Mouse (Mus musculus) hindbrain, embryonic 10.5 days (tissue): ENCODE results near the gene Ptpn1. TPM values are rescaled to one million over a fixed set of nuclear protein-coding genes. Genes with fewer than 3 reads are reported as not detected.

Experiments
- DNase-seq: peaks from one replicate; pipeline ENCODE4 v3.0.0-alpha.2; 2017; ENCODE audit warnings: low spot score
- H3K27ac ChIP-seq: fragments of 300-500 bp; sonication (generic); 2 replicates; pipeline ENCODE4 v1.5.1; 2016; ENCODE audit warnings: mild to moderate bottlenecking, moderate library complexity
- H3K27me3 ChIP-seq: fragments of 300-500 bp; sonication (generic); 2 replicates; pipeline ENCODE4 v1.6.1; 2016; ENCODE audit warnings: mild to moderate bottlenecking; ENCODE audit not compliant: poor library complexity, insufficient read depth, severe bottlenecking
- H3K36me3 ChIP-seq: fragments of 300-500 bp; sonication (generic); 2 replicates; pipeline ENCODE4 v1.6.1; 2016; ENCODE audit warnings: mild to moderate bottlenecking, moderate library complexity
- H3K4me1 ChIP-seq: fragments of 300-500 bp; sonication (generic); replicated peaks from 2 replicates; pipeline ENCODE4 v1.6.1; 2016; ENCODE audit warnings: mild to moderate bottlenecking
- H3K4me3 ChIP-seq: fragments of 300-500 bp; sonication (generic); 2 replicates; pipeline ENCODE4 v1.5.1; 2016; ENCODE audit warnings: mild to moderate bottlenecking, moderate library complexity
- H3K9me3 ChIP-seq: fragments of 300-500 bp; sonication (generic); 2 replicates; pipeline ENCODE4 v1.6.1; 2016; ENCODE audit warnings: mild to moderate bottlenecking, moderate library complexity
- WGBS: fragments of 180-500 bp; shearing (Covaris S2); methylation state at CpG from one replicate; pipeline ENCODE4 v1.1.7; 2016; 5-methylcytosine and 5-hydroxymethylcytosine counted together
- polyA plus RNA-seq: library from polyadenylated mRNA; unstranded; fragments of >200 nt; fragmentation: Nextera tagmentation; extraction: Ambion mirVana; gene quantifications from 2 replicates; pipeline ENCODE4 v1.2.1, GENCODE M21; 2016

Gene Ptpn1
- polyA plus RNA-seq, 1 experiment from 2014 or later, result 86.1 TPM

DNA sequence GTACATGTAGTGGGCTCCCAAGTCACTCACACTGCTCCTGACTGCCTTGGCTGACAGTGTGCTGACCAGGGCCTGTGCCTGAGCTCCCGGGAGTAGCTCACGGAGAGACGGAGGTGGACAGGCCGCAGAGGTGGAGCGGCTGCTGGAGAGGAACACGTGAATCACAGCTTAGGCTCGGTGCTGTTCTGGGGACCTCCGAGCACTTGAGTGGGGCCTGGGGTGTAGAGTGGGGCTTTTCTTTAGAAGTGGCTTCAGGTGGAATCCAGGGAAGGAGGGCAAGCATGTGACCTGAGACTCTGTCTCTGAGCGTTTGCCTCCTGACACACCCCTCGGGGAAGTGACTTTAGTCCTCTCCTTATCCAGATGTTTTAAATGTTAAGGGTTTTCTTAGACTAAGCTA is 22.0 kb downstream of the Ptpn1 start:
- Histone ChIP-seq H3K27ac (no peak overlapping the region), H3K36me3 (peaks cover 18% of the 10 kb centered on the region), H3K9me3 (no peaks in the 10 kb centered on the region), H3K4me1 (peaks cover 16% of the 10 kb centered on the region), H3K27me3 (no peaks in the 10 kb centered on the region), H3K4me3 (no peak overlapping the region)
- 91% methylated on average over 10 of the region's 10 CpGs for WGBS
- no peak for DNase-seq

DNA sequence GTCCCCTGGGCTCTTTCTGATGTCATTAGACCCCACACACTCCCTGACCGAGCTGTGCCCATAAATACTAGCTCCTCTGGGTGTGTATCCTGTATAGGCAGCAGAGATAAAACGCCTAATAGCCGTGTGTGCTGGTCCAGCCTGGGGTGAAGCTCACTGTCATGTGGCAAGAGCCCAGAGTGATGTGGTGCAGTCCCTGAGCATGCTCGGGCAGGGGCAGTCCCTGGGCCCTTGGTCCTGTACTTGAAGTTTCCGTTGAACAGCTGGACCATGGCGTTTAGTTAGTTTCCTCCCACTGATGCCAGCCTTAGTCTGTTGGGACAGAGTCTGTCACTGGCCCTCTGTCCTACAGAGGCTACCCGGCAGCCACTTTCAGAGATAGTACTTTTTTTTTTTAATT is 23.1 kb downstream of the Ptpn1 start:
- Histone ChIP-seq H3K9me3 (no peaks in the 10 kb centered on the region), H3K27ac (no peak overlapping the region), H3K4me1 (peaks cover 21% of the 10 kb centered on the region), H3K36me3 (peaks cover 19% of the 10 kb centered on the region), H3K27me3 (no peaks in the 10 kb centered on the region), H3K4me3 (no peak overlapping the region)
- 85% methylated on average over 7 of the region's 7 CpGs for WGBS
- DNase-seq, result no peak

DNA sequence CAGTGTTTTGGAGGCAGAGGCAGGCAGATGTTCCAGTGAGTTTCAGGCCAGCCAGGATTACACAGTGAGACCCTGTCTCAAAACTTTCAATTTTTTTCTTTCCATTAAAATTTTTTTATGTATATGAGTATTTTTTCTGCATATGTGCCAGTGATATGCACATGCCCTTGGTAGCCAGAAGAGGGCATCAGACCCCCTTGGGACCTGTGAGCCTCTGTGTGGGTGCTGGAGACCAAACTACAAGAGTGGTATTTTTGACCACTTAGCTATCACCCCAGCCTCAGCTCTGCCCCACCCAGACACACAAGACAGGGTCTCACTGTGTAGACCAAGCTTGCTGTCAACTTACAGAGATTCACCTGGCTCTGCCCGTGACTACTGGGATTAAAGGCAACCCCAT is 25.7 kb downstream of the Ptpn1 start:
- WGBS, result 90% methylated on average over 1 of the region's 1 CpGs

DNA sequence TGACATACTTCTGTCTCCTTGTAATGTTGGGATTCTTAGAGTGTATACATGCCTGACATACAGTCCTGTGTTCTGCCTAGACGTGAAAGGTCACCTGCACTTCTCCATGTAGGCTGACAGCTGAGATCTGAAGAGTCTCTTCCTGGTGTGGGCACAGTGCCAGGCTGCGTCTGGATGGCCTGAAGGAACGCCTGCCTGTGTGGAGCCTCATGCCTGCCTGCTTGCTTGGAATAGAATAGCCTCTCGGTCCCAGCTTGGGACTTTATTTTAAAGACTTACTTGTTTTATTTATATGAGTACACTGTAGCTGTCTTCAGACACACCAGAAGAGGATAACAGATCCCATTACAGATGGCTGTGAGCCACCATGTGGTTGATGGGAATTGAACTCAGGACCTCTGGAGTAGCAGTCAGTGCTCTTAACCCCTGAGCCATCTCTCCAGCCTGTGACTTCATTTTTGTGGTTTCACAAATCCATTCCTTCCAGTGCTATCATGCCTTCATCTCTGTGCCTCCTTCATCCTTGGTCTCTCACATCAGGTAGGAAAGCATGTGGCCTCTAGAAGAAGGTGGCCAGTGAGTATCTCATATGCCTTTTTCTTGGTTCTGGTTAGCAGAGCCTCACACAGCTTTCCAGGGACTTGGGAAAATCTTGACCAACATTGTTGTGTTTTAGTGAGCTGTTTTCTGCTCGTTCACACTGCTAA is 26.4 kb downstream of the Ptpn1 start:
- Histone ChIP-seq H3K9me3 (no peaks in the 10 kb centered on the region), H3K4me1 (peaks cover 24% of the 10 kb centered on the region), H3K4me3 (no peak overlapping the region), H3K27ac (no peak overlapping the region), H3K36me3 (peaks cover 18% of the 10 kb centered on the region), H3K27me3 (no peaks in the 10 kb centered on the region)
- 84% methylated on average over 5 of the region's 5 CpGs for WGBS
- no peak for DNase-seq

More for the DNA sequence above, 25.7 kb downstream of the Ptpn1 start:
- Histone ChIP-seq H3K9me3 (no peaks in the 10 kb centered on the region), H3K27me3 (no peaks in the 10 kb centered on the region), H3K4me3 (no peak overlapping the region), H3K4me1 (peaks cover 24% of the 10 kb centered on the region), H3K27ac (no peak overlapping the region), H3K36me3 (peaks cover 17% of the 10 kb centered on the region)
- DNase-seq, result no peak

DNA sequence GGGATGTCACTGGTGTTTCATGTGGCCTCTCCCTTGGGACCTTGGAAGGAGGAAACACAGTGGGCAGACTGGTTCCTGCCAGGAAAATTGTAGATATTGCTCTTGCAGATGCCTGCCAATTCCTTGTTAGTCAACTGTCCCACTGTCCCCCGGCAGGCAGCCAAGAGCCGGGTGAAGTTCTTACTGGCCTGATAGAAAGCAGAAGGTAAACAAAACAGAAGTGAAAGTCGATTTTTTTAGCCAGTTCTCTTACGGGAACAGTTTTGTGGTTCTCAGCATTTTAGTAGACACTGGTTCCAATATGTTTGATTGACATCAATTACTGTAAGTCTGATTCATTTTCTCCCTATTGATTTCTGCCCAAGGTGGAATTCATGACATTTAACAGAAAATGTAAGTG is 27.0 kb downstream of the Ptpn1 start:
- Histone ChIP-seq H3K27ac (no peak overlapping the region), H3K9me3 (no peaks in the 10 kb centered on the region), H3K36me3 (peaks cover 24% of the 10 kb centered on the region), H3K4me1 (peaks cover 24% of the 10 kb centered on the region), H3K27me3 (no peaks in the 10 kb centered on the region), H3K4me3 (no peak overlapping the region)
- no peak for DNase-seq
- WGBS, result 71% methylated on average over 4 of the region's 4 CpGs

DNA sequence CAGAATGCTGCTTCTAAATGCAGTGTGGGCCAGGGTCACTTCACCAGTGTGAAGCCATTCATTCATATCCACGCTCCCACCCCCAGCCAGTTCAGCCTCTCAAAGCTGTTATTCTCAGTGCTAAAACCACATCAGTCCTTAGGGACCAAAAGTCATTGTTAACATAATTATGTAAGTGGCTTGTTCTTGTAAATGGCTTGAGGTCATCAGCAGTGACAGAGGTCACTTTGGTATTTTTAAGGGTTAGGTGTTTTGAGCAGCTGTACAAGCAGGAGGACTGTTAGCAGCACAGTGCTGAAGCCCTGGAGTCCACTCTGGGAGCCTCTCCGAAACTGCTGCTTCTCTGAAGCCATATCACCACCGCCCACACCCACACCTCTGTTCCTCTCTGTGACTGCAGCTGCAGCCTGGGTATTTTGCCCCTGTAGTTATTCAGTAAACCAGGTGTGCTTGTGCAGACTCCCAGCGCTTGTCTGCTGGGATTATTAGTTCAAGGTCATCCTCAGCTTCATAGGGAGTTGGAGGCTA is 27.6 kb downstream of the Ptpn1 start:
- no peak for DNase-seq
- no peak overlapping the region for H3K4me3 ChIP-seq
- H3K27ac ChIP-seq, result no peak overlapping the region
- peaks cover 30% of the 10 kb centered on the region for H3K36me3 ChIP-seq
- peaks cover 24% of the 10 kb centered on the region for H3K4me1 ChIP-seq
- no peaks in the 10 kb centered on the region for H3K9me3 ChIP-seq
- H3K27me3 ChIP-seq, result no peaks in the 10 kb centered on the region
- WGBS, result 80% methylated on average over 4 of the region's 4 CpGs

DNA sequence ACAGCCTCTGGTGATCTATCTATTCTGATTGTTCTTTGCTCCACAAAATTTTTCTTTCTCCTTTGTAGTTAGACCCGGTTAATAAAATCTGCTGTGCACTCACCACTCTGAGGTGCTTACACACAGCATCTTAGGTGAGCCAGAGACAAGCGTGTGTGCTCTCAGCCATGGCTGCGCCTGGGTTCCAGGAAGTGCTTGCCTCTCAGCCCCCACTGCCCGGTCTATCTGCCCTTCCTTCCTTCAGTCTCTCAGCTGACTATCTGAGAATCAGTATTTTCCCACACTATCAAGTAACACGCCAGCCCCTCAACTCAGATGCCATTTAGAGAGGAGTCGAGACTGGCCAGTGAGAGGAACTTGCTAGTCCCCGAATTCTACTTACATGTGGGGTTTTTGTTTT is 28.1 kb downstream of the Ptpn1 start:
- H3K36me3 ChIP-seq, result peaks cover 30% of the 10 kb centered on the region
- H3K9me3 ChIP-seq, result no peaks in the 10 kb centered on the region
- H3K27ac ChIP-seq, result no peak overlapping the region
- no peak overlapping the region for H3K4me3 ChIP-seq
- DNase-seq, result no peak
- H3K27me3 ChIP-seq, result no peaks in the 10 kb centered on the region
- H3K4me1 ChIP-seq, result peaks cover 24% of the 10 kb centered on the region
- 81% methylated on average over 7 of the region's 7 CpGs for WGBS

DNA sequence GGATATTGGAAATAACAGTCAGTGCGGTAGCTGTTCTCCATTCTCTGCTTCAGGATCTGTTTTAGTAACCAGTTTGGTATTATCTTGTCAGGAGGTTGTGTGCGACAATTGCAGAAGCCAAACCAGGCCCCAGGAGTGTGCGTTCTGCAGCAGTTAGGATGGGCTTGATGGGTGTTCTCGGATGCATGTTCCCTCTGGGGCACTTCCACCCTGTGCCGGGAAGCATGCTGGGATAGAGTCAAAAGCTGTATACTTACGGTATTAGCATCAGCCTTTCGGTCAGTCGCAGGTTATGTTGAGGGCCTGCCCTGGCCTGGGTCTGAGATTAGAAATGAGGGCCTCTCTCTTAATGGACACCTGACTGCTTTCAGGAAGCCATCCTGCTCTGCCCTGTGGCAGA is 28.7 kb downstream of the Ptpn1 start:
- no peak for DNase-seq
- WGBS, result 90% methylated on average over 8 of the region's 8 CpGs
- Histone ChIP-seq H3K9me3 (no peaks in the 10 kb centered on the region), H3K27ac (no peak overlapping the region), H3K4me1 (peaks cover 24% of the 10 kb centered on the region), H3K4me3 (no peak overlapping the region), H3K36me3 (peaks cover 35% of the 10 kb centered on the region), H3K27me3 (no peaks in the 10 kb centered on the region)

DNA sequence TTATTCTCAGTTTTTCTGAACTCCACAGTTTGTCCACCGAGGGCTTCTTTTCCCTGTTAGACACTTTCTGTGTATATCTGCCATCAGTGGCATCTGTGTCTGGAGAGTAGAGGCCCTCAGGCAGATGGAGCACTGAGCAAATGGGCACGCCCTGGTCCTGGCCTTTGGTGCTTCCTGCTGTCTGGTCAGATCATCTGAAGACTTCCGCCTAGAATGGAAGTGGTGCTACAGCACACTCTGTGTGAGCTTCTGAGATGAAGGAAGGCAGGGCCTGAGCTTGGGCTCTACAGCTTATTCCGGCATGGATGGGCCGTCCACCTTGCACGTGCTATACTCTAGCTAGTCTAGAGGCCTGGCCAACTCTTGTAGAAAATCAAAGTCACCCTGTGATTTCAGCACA is 30.5 kb downstream of the Ptpn1 start:
- H3K9me3 ChIP-seq, result no peaks in the 10 kb centered on the region
- H3K36me3 ChIP-seq, result peaks cover 53% of the 10 kb centered on the region
- H3K4me3 ChIP-seq, result no peak overlapping the region
- DNase-seq, result no peak
- peaks cover 24% of the 10 kb centered on the region for H3K4me1 ChIP-seq
- no peak overlapping the region for H3K27ac ChIP-seq
- H3K27me3 ChIP-seq, result no peaks in the 10 kb centered on the region
- 93% methylated on average over 6 of the region's 6 CpGs for WGBS

DNA sequence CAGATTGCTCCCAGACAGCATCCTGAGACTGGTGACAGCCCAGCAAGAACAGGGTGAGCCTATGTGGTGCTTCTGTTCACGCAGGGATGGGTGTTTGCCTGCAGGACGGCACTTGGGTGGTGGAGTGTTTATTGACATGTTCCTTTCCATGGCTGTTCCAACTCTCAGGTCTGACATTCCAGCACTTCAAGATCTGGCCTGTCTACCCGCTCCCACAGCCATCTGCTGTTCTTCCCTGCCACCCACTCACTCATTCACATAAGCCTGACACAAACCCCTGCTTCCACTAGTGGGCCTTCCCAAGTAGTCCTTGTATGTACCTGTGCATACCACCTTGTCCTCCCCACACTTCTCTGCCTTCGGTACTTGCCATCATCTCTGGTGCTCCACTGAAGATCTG is 31.3 kb downstream of the Ptpn1 start:
- Histone ChIP-seq H3K9me3 (no peaks in the 10 kb centered on the region), H3K27me3 (no peaks in the 10 kb centered on the region), H3K36me3 (peaks cover 59% of the 10 kb centered on the region), H3K4me1 (peaks cover 24% of the 10 kb centered on the region), H3K27ac (no peak overlapping the region), H3K4me3 (no peak overlapping the region)
- WGBS, result 88% methylated on average over 4 of the region's 4 CpGs
- no peak for DNase-seq

DNA sequence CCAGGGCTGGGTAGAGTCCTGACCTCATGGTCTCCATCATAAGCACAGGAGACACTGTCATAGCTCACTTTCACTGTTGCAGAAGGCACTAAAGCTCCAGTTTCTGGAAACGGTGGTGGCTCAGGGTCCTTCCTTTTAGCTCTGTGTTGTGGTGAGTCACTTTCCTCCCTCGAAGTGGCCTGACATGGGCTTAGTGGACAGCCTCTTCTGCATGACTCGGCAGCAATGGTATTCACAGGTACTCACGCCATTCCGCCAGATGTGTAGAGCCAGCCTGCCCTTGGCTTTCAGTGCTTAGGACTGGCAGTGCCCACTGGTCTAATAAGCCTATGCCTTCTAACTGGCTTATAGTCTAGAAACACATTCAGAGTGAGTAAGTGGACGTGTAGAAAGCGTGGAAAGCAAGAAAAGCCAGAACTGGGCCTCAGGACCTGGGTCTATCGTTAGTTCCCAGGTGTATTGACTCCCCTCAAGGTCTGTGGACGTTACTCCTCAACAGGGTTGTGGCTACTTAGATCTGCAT is 32.0 kb downstream of the Ptpn1 start:
- DNase-seq, result no peak
- Histone ChIP-seq H3K27me3 (no peaks in the 10 kb centered on the region), H3K4me3 (no peak overlapping the region), H3K4me1 (peaks cover 19% of the 10 kb centered on the region), H3K9me3 (no peaks in the 10 kb centered on the region), H3K27ac (no peak overlapping the region), H3K36me3 (peaks cover 59% of the 10 kb centered on the region)
- 93% methylated on average over 9 of the region's 9 CpGs for WGBS

DNA sequence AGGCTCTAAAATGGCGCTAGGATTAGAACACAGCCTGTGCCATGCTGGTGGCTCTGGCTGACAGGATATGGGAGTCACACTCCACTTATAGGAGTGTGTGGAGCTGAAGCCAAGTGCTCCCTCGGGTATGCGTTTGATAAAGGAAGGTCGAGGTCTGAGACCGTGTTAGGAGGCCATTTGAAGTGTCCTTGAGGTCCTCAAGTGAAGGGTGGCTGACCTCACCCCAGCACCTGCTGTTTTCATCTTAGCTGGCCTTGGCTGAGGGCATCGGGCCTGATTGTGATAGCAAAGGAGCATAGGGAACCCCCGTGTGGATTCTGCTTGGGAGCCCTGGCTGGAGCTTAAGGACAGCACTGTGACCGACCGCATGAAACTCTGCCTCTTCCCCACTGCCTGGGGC is 32.5 kb downstream of the Ptpn1 start:
- 93% methylated on average over 9 of the region's 9 CpGs for WGBS
- peaks cover 63% of the 10 kb centered on the region for H3K36me3 ChIP-seq
- no peaks in the 10 kb centered on the region for H3K9me3 ChIP-seq
- peaks cover 14% of the 10 kb centered on the region for H3K4me1 ChIP-seq
- no peak overlapping the region for H3K27ac ChIP-seq
- H3K4me3 ChIP-seq, result no peak overlapping the region
- no peak for DNase-seq
- no peaks in the 10 kb centered on the region for H3K27me3 ChIP-seq

DNA sequence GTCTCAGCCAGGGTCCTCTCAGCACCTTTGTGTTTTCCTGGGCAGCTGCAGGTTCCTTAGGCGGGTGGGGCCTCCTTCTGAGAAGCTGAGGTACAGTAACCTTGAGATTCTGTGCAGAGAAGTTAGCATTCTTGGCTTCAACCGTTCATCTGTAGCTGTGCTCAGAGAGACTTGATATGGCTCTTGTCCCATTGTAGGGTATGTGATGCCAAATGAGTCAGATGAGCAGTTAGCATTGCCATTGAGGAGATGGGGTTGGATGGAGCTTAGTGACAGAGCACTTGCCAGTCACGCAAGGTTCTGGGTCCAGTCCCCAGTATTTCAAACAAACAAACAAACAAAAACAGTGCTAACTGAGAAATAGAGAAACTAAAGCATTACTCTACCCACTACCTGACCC is 34.1 kb downstream of the Ptpn1 start:
- no peaks in the 10 kb centered on the region; the same call in 1 of the 2 replicates for H3K4me1 ChIP-seq
- peaks cover 79% of the 10 kb centered on the region for H3K36me3 ChIP-seq
- no peak for DNase-seq
- no peak overlapping the region for H3K27ac ChIP-seq
- H3K9me3 ChIP-seq, result no peaks in the 10 kb centered on the region
- 91% methylated on average over 3 of the region's 3 CpGs for WGBS
- no peaks in the 10 kb centered on the region for H3K27me3 ChIP-seq
- no peak overlapping the region for H3K4me3 ChIP-seq
